Mouse (Mus musculus) stomach, postnatal 0 days (tissue): ENCODE measurements around the gene Trpm5.

ENCODE experiments used
- CTCF ChIP-seq: IDR thresholded peaks from 2 replicates; pipeline ENCODE4 v1.5.1; 2016; ENCODE audit warnings: antibody characterized with exemption, low read depth, mild to moderate bottlenecking, moderate library complexity
- EP300 ChIP-seq: optimal IDR thresholded peaks from 2 replicates; pipeline ENCODE3; 2016; ENCODE audit warnings: antibody characterized with exemption

DNA sequence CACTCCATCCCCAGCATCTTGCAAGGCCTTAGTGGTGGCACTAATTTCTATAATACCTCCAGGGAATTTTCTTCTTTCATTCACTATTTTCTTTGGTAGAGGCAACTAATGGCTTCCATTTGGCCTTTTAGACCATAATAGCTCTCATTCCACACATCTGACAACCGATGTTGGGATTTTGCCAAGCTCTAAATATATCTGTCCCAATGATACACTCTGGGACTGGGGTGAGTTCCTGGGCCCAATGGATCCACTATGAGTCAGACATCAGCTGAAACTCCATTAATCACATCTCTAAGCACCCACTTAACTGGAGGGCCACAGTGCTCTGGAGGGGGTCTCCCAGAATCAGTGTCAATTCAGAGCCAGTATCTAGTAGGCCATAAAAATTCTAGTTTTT lies 62.6 kb downstream of the Trpm5 start:
- TF ChIP-seq CTCF (no peak), EP300 (no peak)
